Mouse (Mus musculus) lung, postnatal 25 days (tissue): ENCODE measurements around the gene Foxn3.

Experiments
- DNase-seq: peaks from one replicate; pipeline ENCODE4 v3.0.0; 2022; ENCODE audit warnings: low spot score

The Foxn3 gene

DNA sequence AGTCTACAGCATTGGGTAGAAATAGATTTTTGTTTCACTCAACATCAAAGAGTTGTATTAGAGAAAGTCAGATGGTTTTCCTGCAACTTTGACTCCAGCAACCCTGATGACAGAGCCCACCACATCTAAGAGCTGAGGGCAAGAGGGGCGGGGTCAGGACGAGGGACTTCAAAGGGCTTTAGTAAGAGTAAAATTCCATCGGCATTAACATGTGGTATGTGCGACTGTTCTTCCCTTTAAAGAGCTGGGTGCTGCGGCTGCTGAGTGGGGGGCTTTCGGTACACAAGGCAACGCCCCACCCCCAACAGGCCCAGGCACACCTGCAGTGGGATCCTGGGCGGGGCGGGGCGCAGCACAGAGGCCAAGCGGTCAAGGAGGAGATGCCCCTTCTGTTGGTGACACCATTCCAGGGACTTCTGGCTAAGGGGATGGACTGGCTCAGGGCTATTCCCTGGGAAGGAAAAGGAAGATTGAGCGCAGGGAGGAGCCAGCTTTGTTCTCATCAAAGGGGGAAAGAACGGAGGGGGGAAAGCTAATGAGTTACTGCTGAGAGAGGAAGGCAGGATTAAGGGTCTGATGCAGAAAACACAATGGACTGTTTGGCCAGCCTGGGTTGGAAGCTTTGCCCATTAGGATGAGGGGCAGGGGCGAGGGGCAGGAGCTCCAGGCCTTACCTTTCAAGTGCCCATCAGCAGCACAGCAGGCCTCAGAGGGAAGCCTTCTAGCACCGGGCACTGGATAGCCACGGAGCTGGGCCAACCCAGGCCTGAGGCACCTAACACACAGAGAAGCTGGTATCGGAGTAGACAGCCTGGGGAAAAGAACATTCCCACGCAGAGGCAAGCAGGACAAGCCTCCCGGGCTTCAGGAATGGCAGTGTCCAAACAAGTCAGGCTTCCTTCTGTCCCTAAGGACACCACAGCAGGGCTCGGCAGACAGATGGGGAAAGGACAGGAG is 233.8 kb downstream of the Foxn3 start:
- DNase-seq: no peak

DNA sequence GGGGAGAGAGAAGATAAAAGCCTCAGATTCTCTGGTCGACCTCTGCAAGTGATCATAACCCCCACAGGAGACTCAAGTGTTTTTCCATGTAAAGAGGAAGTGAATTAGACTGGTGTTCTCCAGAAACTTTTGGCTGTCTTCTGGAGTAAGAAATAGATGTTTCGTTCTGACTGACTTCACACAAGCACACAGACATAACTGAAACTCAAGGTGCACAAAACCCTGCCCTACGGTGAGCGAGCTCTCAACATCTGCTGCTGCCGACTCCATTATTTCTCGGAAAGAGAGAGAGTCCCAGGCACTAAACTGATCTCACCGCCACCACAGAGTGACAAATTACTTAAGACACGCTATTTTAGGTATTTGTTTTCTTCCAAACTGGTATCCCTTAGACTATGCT is 237.2 kb downstream of the Foxn3 start:
- no peak for DNase-seq

GRCm38 (mm10) chr12:99321633-99322431 is 241.6 kb downstream of the Foxn3 start:
- no peak for DNase-seq

GRCm38 (mm10) chr12:99320966-99321496 is 242.4 kb downstream of the Foxn3 start:
- DNase-seq: no peak

- DNase-seq: no peak
Measured at GRCm38 (mm10) chr12:99319896-99320295, 243.5 kb downstream of the Foxn3 start.

- no peak for DNase-seq
Measured at GRCm38 (mm10) chr12:99319171-99319570, 244.2 kb downstream of the Foxn3 start.

DNA sequence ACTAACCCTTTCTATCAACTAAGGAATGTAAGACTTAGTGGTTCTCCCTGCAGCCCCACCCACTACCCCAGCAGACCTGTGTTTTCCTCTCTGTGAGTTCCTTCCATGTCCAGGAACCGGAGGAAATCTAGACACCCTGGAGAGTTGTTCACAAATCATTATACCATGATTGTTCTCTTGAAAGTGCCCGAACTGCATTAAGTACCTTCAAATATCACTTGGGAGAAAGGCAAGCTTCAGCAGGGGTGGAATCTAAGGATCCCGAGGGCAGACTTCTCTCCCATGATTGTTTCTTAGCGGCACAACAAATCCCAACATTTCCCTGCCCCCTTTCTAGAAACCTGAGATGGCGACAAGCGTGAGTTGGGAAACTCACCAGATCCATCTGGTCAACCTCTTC is 247.5 kb downstream of the Foxn3 start:
- DNase-seq: no peak

- DNase-seq: no peak
Measured at GRCm38 (mm10) chr12:99314817-99315216, 248.6 kb downstream of the Foxn3 start.

- no peak for DNase-seq
Measured at GRCm38 (mm10) chr12:99311303-99311702, 252.1 kb downstream of the Foxn3 start.

- DNase-seq: no peak
Measured at GRCm38 (mm10) chr12:99309937-99310336, 253.4 kb downstream of the Foxn3 start.

- DNase-seq: no peak
Measured at GRCm38 (mm10) chr12:99308541-99309089, 254.8 kb downstream of the Foxn3 start.

DNA sequence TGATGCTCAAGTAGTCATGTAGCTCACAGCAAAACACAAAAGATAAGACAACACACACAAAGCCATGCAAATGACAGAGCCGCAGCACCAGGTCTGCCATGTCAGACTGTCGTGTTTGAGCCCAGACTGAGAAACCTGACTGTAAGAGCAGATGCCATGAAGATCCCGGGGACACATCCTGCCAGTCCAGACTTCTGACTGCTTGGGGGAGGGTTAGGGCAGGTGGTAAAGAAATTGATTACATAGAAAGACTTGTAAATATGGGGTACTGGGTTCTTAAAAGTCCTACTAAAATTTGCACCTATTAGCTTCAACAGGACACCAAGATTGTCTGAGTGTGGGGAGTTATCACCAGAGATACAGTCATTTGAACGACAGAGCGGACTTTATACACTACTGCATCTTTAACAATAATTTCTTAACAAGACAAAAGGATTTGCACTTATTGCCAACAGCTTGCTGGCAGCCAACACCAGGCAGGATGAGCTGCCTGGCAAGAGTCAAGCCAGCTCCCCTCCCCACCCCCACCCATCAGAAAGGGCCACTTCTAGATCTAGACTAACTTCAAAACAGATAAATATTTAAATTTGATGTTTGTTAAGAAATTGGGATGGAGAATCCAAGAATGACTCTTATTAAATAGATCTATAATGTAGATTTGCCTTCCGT is 256.7 kb downstream of the Foxn3 start:
- no peak for DNase-seq

DNA sequence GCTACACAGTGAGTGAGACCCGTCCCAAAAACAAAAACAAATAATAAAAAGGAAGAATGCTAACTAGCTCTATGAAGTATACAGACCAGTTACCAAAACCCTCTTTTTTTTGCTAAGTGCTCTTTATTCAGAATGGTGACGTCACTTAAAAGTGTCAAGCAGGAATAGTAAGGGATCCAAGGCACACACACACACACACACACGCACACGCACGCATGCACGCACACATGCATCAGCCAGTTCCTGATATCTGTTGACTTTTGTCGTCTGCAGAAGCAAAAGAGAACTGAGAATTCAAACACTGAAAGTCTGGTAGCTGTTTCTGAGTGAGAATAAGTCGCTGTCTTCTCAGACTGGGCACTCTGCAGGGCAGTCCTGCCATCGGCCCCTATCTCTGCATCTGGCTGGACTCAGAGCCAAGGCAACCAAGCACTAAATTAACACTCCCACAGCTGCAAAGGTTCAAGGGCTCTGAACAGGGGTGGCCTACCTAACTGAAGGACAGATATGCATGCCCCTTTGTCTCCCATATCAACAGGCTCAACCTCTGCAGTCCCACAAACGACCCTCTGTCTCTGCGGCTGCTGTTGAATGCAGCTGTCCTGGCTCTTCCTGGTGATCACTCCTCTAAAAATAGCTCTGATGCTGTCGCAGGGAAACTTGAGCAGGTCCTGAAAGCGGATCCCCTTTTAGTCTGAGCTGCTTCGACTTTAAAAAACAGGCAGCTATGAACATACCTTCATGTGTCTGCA is 257.4 kb downstream of the Foxn3 start:
- DNase-seq: no peak

GRCm38 (mm10) chr12:99305324-99305723 is 258.1 kb downstream of the Foxn3 start:
- DNase-seq: no peak

- DNase-seq: no peak
Measured at GRCm38 (mm10) chr12:99304056-99304455, 259.3 kb downstream of the Foxn3 start.

GRCm38 (mm10) chr12:99303581-99303980 is 259.8 kb downstream of the Foxn3 start:
- DNase-seq: no peak

DNA sequence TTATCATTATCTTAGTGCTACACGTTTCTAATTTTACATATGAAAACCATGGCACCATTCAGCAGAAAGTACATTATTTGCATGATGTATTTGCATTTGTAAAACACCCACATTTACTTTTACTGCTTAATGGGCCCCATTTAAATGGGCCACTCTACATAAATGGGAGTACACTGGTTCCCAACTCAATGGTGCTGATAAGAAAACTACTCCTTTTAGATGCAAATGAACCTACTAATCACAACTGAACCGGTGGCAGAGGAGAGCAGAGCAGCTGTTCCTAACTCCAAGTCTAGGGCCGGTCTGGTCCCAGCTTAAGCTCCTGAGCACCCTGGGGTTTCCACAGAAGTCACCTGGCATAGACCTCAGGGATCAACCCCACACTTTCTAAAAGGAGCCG is 263.5 kb downstream of the Foxn3 start:
- DNase-seq: no peak

DNA sequence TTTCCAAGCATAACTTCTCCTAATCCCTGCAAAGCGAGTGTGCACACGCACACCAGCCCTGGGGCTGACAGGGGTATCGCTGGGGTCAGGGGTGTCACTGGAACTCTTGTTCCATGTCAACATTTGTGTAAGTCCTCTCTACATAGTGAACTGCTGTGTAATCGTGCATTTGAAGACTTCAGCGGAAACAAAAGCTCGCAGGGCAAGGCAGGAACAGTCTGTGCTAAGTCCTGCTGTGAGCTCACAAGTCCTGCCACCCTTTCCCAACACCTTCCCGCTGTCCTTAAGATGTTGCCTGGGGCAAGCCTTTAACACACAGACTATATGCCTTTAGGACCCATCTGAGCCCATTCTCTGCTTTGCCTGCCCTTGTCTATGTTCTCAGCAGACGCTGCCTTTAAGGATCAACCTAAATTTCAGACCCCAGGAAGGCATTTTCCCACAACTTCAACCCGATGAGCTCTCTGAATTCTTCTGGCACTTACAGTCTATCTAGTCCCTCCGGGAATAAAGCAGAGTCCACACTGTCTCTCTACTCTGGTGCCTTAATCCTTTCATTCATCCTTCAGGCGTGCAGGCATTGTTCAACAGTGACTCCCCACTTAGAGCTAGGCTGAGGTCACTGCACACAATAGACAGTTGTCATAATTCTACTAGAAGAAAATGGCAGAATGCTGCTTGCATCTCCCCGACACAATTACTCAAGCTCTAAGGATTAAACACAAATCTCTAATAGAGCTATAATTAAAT is 264.4 kb downstream of the Foxn3 start:
- DNase-seq: no peak

- no peak for DNase-seq
Measured at GRCm38 (mm10) chr12:99298242-99298641, 265.1 kb downstream of the Foxn3 start.

- no peak for DNase-seq
Measured at GRCm38 (mm10) chr12:99297792-99298191, 265.6 kb downstream of the Foxn3 start.
